Mouse (Mus musculus) testis, adult 2 months (tissue): ENCODE data around the gene Acsl5.

ENCODE experiments used
- CTCF ChIP-seq: fragments of 200-500 bp; IDR thresholded peaks from 2 replicates; pipeline ENCODE4 v1.5.1; 2012; ENCODE audit warnings: low read depth, mild to moderate bottlenecking, inconsistent platforms, low read length, moderate library complexity; ENCODE audit not compliant: control insufficient read depth, insufficient read depth, insufficient replicate concordance
- POLR2A ChIP-seq: fragments of 200-500 bp; IDR thresholded peaks from 2 replicates; pipeline ENCODE4 v1.6.1; 2012; ENCODE audit warnings: low read depth, mild to moderate bottlenecking, inconsistent platforms, low read length, moderate library complexity; ENCODE audit not compliant: control insufficient read depth

DNA sequence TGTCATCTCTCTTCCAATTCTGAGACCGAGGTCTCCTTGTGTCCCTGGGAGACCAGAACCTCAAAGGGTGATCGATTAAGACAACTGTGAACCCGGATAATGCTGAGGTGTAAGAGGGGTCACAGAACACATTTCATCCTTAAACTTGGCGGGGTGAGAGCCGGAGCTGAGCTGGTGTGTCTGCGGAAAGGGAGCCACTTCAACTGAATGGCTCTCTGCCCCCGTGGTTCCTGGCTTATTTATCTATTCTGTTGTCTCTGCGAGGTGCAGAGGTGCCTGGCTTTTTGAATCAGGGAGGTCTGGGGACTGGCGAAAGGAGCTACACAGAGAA lies 1.5 kb downstream of the Acsl5 start:
- no peak for TF ChIP-seq POLR2A
- no peak for TF ChIP-seq CTCF
